Mouse (Mus musculus) forebrain, embryonic 14.5 days (tissue): Measurements from ENCODE around the gene Blm. TPM values are rescaled to one million over a fixed set of nuclear protein-coding genes. Genes with fewer than 3 reads are reported as not detected.
A peak's percentile ranks its signal among the peaks of the same experiment; 100 is the strongest.

Source experiments
- ATAC-seq: fragments of 200-750 bp; cut with Nextera tagmentation; 2 replicates; pipeline ENCODE4 v1.8.0; 2017; ENCODE audit warnings: mild to moderate bottlenecking, moderate library complexity
- DNase-seq: peaks from one replicate; pipeline ENCODE4 v3.0.0-alpha.2; 2015; ENCODE audit warnings: low spot score
- H3K27ac ChIP-seq: fragments of 300-500 bp; sonication (generic); 2 replicates; pipeline ENCODE4 v1.5.1; 2014; ENCODE audit warnings: low read depth, mild to moderate bottlenecking, control low read depth, low read length, moderate library complexity
- H3K27me3 ChIP-seq: fragments of 300-500 bp; sonication (generic); replicated peaks from 2 replicates; pipeline ENCODE4 v1.6.1; 2014; ENCODE audit warnings: low read length, control low read depth, mixed read lengths; ENCODE audit not compliant: control insufficient read depth, insufficient read depth
- H3K36me3 ChIP-seq: fragments of 300-500 bp; sonication (generic); 2 replicates; pipeline ENCODE4 v1.6.1; 2014; ENCODE audit warnings: low read length, control low read depth; ENCODE audit not compliant: control insufficient read depth, insufficient read depth
- H3K4me1 ChIP-seq: fragments of 300-500 bp; sonication (generic); 2 replicates; pipeline ENCODE4 v1.6.1; 2014; ENCODE audit warnings: antibody characterized with exemption, low read length, control low read depth; ENCODE audit not compliant: control insufficient read depth, insufficient read depth
- H3K4me2 ChIP-seq: fragments of 300-500 bp; sonication (generic); 2 replicates; pipeline ENCODE4 v1.6.1; 2014; ENCODE audit warnings: mild to moderate bottlenecking, control low read depth, low read length
- H3K4me3 ChIP-seq: fragments of 300-500 bp; sonication (generic); 2 replicates; pipeline ENCODE4 v1.5.1; 2014; ENCODE audit warnings: low read depth, low read length, control low read depth
- H3K9ac ChIP-seq: fragments of 300-500 bp; sonication (generic); 2 replicates; pipeline ENCODE4 v1.6.1; 2014; ENCODE audit warnings: mild to moderate bottlenecking, low read length, control low read depth, moderate library complexity
- H3K9me3 ChIP-seq: fragments of 300-500 bp; sonication (generic); replicated peaks from 2 replicates; pipeline ENCODE4 v1.6.1; 2016; ENCODE audit warnings: low read length, control low read depth, mixed read lengths; ENCODE audit not compliant: control insufficient read depth
- WGBS: fragments of 180-500 bp; shearing (Covaris S2); extraction: QIAGEN DNeasy Blood & Tissue Kit; methylation state at CpG from one replicate; pipeline ENCODE4 v1.1.7; 2014; 5-methylcytosine and 5-hydroxymethylcytosine counted together
- polyA plus RNA-seq: library from polyadenylated mRNA; unstranded; fragments of >200 nt; fragmentation: Nextera tagmentation; extraction: Ambion mirVana; gene quantifications from 2 replicates; pipeline ENCODE4 v1.2.1, GENCODE M21; 2014

Gene Blm
- polyA plus RNA-seq, 1 experiment from 2014 or later: 11.3 TPM

DNA sequence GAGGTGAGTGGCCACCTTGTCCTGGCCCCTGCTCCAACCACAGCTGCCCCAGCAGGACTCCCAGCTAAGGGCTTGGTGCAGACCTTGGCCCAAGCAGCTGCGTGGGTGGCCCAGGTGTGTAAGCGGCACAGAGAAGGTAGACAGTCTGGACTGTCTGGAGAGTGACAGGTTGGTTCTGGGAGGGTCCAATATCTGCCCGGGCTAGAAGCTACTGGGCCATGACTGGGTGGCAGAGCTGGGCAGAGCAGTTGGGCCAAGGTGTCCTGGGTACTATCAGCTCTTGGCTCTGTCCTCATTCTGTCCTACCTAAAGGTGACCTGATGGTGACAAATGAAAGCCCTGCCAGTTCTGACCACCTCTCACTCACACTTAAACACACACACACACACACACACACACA is 91.8 kb downstream of the Blm start:
- ATAC-seq: no peak
- WGBS: 63% methylated on average over 3 of the region's 3 CpGs

DNA sequence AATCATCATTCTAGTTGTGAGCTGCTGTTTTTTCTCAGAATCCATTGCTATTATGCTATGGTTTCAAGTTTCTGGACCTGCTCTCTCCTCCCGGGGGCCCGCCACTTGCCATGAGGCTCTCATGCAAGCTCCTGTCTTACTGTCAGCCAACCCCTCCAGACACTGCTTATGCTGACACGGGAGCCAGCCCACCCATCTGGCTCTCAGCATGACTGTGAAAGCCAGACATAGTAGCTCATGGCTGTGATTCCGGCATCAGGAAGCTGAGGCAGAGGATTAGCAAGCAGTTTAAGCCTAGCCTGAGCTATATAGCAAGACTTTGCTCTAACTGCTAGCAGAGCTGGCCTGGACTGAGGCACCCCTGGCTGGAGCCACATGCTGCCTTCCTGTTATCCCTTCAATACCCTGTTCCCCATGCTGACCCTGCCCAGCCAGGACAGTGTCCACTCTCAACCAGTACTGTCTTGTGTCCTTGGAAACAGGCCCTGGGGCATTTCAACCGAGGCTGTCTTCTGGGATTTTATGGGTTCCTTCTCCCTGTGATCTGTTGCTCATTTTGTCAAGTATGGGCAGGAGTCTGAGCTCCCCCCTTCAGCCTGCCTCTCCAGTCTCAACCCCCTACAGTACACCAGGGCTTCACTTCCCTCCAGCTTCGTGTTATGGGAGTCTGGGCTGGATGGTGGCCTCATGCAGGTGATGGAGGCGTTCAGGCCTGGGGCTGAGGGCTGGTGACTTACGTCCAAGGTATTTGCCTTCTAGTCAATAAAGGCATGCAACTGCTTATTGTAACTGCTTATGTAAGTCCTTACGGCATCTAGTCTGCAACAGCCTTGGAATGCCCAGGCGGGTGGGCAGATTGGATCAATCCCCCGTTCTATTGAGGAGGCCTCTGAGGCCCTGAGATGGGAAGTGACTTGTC is 92.7 kb downstream of the Blm start:
- H3K9me3 ChIP-seq: no peaks in the 10 kb centered on the region
- H3K4me1 ChIP-seq: no peaks in the 10 kb centered on the region
- WGBS: 59% methylated on average over 11 of the region's 11 CpGs
- H3K36me3 ChIP-seq: no peaks in the 10 kb centered on the region
- H3K9ac ChIP-seq: no peak overlapping the region
- H3K4me2 ChIP-seq: no peak overlapping the region
- H3K27me3 ChIP-seq: no peaks in the 10 kb centered on the region
- DNase-seq: peak; percentile 56
- H3K4me3 ChIP-seq: no peak overlapping the region
- H3K27ac ChIP-seq: no peak overlapping the region
- no peak; the same call in 1 of the 2 replicates for ATAC-seq

More for the DNA sequence above, 91.8 kb downstream of the Blm start:
- Histone ChIP-seq H3K27ac (no peak overlapping the region), H3K27me3 (no peaks in the 10 kb centered on the region), H3K4me1 (no peaks in the 10 kb centered on the region), H3K9ac (no peak overlapping the region), H3K36me3 (no peaks in the 10 kb centered on the region), H3K9me3 (no peaks in the 10 kb centered on the region), H3K4me3 (no peak overlapping the region), H3K4me2 (no peak overlapping the region)
- no peak for DNase-seq

GRCm38 (mm10) chr7:80440685-80441084 is 94.2 kb downstream of the Blm start:
- Histone ChIP-seq H3K27ac (no peak overlapping the region), H3K36me3 (no peaks in the 10 kb centered on the region)

GRCm38 (mm10) chr7:80439789-80440488 is 95.0 kb downstream of the Blm start:
- Histone ChIP-seq H3K4me2 (no peak overlapping the region), H3K36me3 (no peaks in the 10 kb centered on the region), H3K4me3 (no peak overlapping the region), H3K9me3 (no peaks in the 10 kb centered on the region), H3K4me1 (no peaks in the 10 kb centered on the region), H3K27ac (no peak overlapping the region), H3K27me3 (no peaks in the 10 kb centered on the region), H3K9ac (no peak overlapping the region)
- WGBS: 83% methylated on average over 10 of the region's 10 CpGs
- ATAC-seq (no peak), DNase-seq (no peak)

More at GRCm38 (mm10) chr7:80440685-80441084, 94.2 kb downstream of the Blm start:
- Histone ChIP-seq H3K4me3 (no peak overlapping the region), H3K27me3 (no peaks in the 10 kb centered on the region), H3K9ac (no peak overlapping the region), H3K9me3 (no peaks in the 10 kb centered on the region), H3K4me2 (no peak overlapping the region), H3K4me1 (no peaks in the 10 kb centered on the region)
- DNase-seq: no peak
- WGBS: 76% methylated on average over 4 of the region's 4 CpGs
- no peak for ATAC-seq

GRCm38 (mm10) chr7:80439032-80439760 is 95.7 kb downstream of the Blm start:
- ATAC-seq (no peak), DNase-seq (peak; percentile 38)
- WGBS: 42% methylated on average over 15 of the region's 15 CpGs

GRCm38 (mm10) chr7:80436571-80436970 is 98.3 kb downstream of the Blm start:
- Histone ChIP-seq H3K9me3 (no peaks in the 10 kb centered on the region), H3K27me3 (no peaks in the 10 kb centered on the region), H3K36me3 (no peaks in the 10 kb centered on the region), H3K4me1 (no peaks in the 10 kb centered on the region), H3K4me2 (no peak overlapping the region), H3K4me3 (no peak overlapping the region), H3K27ac (no peak overlapping the region), H3K9ac (no peak overlapping the region)
- no peak for ATAC-seq
- WGBS: 92% methylated on average over 7 of the region's 7 CpGs
- DNase-seq: no peak

More at GRCm38 (mm10) chr7:80439032-80439760, 95.7 kb downstream of the Blm start:
- no peak overlapping the region for H3K4me2 ChIP-seq
- H3K4me1 ChIP-seq: no peaks in the 10 kb centered on the region
- H3K9me3 ChIP-seq: no peaks in the 10 kb centered on the region
- no peaks in the 10 kb centered on the region for H3K36me3 ChIP-seq
- H3K9ac ChIP-seq: no peak overlapping the region
- H3K27ac ChIP-seq: no peak overlapping the region
- no peak overlapping the region for H3K4me3 ChIP-seq
- no peaks in the 10 kb centered on the region for H3K27me3 ChIP-seq

GRCm38 (mm10) chr7:80435594-80435993 is 99.3 kb downstream of the Blm start:
- H3K4me3 ChIP-seq: no peak overlapping the region
- H3K36me3 ChIP-seq: no peaks in the 10 kb centered on the region
- H3K4me1 ChIP-seq: no peaks in the 10 kb centered on the region
- H3K27me3 ChIP-seq: no peaks in the 10 kb centered on the region
- ATAC-seq: no peak
- DNase-seq: no peak
- H3K9me3 ChIP-seq: no peaks in the 10 kb centered on the region
- H3K27ac ChIP-seq: no peak overlapping the region
- 88% methylated on average over 3 of the region's 3 CpGs for WGBS
- H3K9ac ChIP-seq: no peak overlapping the region
- H3K4me2 ChIP-seq: no peak overlapping the region

DNA sequence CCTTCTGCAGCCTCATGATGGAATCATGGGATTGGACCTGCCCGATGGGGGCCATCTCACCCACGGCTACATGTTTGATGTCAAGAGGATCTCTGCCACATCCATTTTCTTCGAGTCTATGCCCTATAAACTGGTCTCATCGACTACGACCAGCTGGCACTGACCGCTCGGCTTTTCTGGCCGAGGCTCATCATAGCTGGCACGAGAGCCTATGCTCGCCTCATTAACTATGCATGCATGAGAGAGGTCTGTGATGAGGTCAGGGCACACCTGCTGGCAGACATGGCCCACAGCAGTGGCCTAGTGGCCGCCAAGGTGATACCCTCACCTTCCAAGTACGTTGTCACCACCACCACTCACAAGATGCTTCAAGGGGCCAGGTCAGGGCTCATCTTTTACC is 105.3 kb downstream of the Blm start:
- 90% methylated on average over 12 of the region's 12 CpGs for WGBS
- DNase-seq: no peak
- Histone ChIP-seq H3K27me3 (no peaks in the 10 kb centered on the region), H3K9me3 (no peaks in the 10 kb centered on the region), H3K9ac (no peak overlapping the region), H3K27ac (no peak overlapping the region), H3K4me3 (no peak overlapping the region), H3K4me1 (no peaks in the 10 kb centered on the region), H3K36me3 (no peaks in the 10 kb centered on the region), H3K4me2 (no peak overlapping the region)
- no peak for ATAC-seq
